8 mouse cellular contexts compared by ENCODE assay signal in the genomic region with DNA sequence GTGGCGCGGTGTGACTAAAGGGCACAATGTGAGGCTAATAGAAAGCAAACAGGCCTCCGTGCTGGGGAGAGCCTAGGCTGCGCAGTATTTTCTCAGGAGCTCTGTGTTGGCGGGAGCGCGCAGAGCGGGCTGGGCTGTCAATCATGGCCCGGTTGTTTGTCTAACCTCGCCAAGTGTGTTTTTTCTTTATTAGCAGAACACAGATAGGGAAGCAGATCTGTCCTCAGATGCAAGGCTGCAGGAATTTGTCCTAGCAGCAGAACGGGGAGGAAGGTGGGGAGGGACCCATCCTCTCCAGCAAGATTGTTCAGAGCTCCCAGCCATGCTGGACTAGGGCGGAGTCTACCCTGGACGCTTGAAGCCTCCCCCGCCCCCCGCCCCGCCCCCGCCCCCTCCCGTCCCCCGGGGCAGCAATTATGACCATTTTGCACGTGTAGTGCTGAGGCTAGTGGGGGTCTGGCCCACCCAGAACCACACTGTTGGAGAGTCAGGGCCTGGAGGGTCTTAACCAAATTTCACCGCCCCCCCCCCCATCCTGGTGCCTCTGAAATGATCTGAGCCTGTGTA. TPM values are rescaled to one million over a fixed set of nuclear protein-coding genes. Genes with fewer than 3 reads are reported as not detected.
DNase-seq lines count a peak whose midpoint lies in the region; ATAC-seq and TF ChIP-seq lines count a peak whose summit lies in the region.

No protein-coding gene starts in this region.

- H3K27ac ChIP-seq in forebrain, postnatal 0 days (ENCODE audit: low read depth, low read length), result no peak overlapping the region
- H3K27ac ChIP-seq in midbrain, embryonic 10.5 days (replicated peaks), result peak overlapping the region; percentile 75

- peak overlapping the region; percentile 57 for H3K4me3 ChIP-seq in E14TG2a.4 (replicated peaks; ENCODE audit: low read length)
- peak overlapping the region; percentile 30 for H3K4me3 ChIP-seq in forebrain, postnatal 0 days (ENCODE audit: low read depth, low read length)
- H3K4me3 ChIP-seq in midbrain, embryonic 10.5 days, result peak overlapping the region; percentile 59

- H3K27me3 ChIP-seq in E14TG2a.4 (ENCODE audit: insufficient read depth, low read length), result peaks cover 37% of the 10 kb centered on the region
- H3K27me3 ChIP-seq in forebrain, postnatal 0 days (ENCODE audit: insufficient read depth, low read length), result no peaks in the 10 kb centered on the region
- peaks cover 36% of the 10 kb centered on the region for H3K27me3 ChIP-seq in midbrain, embryonic 10.5 days (ENCODE audit: low read depth, poor library complexity, severe bottlenecking)

- 0 out of 2 replicates have a peak, but pooled peaks have one; percentile 40 for ATAC-seq in cerebellum, adult (ENCODE audit: insufficient number of reproducible peaks, low FRiP score, low TSS enrichment)
- peak; percentile 84 for ATAC-seq in forebrain, postnatal 0 days

- peak overlapping the region; percentile 44 for H3K4me2 ChIP-seq in forebrain, postnatal 0 days (ENCODE audit: low read depth)

- WGBS in forebrain, postnatal 0 days, result 3% methylated on average over 21 of the region's 21 CpGs
- WGBS in midbrain, embryonic 10.5 days, result under 1% methylated on average over 21 of the region's 21 CpGs

- H3K4me1 ChIP-seq in E14TG2a.4 (replicated peaks; ENCODE audit: low read depth, low read length), result peaks cover 3% of the 10 kb centered on the region; the same call in 1 of the 2 replicates
- H3K4me1 ChIP-seq in forebrain, postnatal 0 days (ENCODE audit: insufficient read depth), result no peaks in the 10 kb centered on the region
- peaks cover 12% of the 10 kb centered on the region for H3K4me1 ChIP-seq in midbrain, embryonic 10.5 days

- DNase-seq in cerebellum, adult 18-20 months, result no peak
- peak; percentile 51 for DNase-seq in forebrain, postnatal 0 days
- DNase-seq in midbrain, embryonic 10.5 days (ENCODE audit: low spot score), result peak; percentile 50
- no peak for DNase-seq in ovary, postnatal 10 days (ENCODE audit: low spot score)
- no peak for DNase-seq in thymus, postnatal 10 days (ENCODE audit: low spot score in 2 of 2)
- no peak for DNase-seq in ovary, postnatal 36 days (ENCODE audit: low spot score)

- no peak for TF ChIP-seq CTCF in E14TG2a.4 (conservative IDR thresholded peaks at IDR 0.05; ENCODE audit: low read length)
- TF ChIP-seq CTCF in forebrain, postnatal 0 days (IDR thresholded peaks at IDR 0.05; ENCODE audit: low read depth), result no peak

- H3K9ac ChIP-seq in forebrain, postnatal 0 days, result peak overlapping the region; percentile 44

- no peaks in the 10 kb centered on the region for H3K9me3 ChIP-seq in E14TG2a.4 (ENCODE audit: low read length)
- H3K9me3 ChIP-seq in forebrain, postnatal 0 days (ENCODE audit: low read length), result no peaks in the 10 kb centered on the region
- H3K9me3 ChIP-seq in midbrain, embryonic 10.5 days (replicated peaks), result no peaks in the 10 kb centered on the region

- H3K36me3 ChIP-seq in E14TG2a.4 (ENCODE audit: insufficient read depth, low read length), result no peaks in the 10 kb centered on the region
- no peaks in the 10 kb centered on the region for H3K36me3 ChIP-seq in forebrain, postnatal 0 days (ENCODE audit: insufficient read depth)
- no peaks in the 10 kb centered on the region for H3K36me3 ChIP-seq in midbrain, embryonic 10.5 days

RNA-seq across cellular contexts. Expression of gene Barx1, which starts 43.7 kb away (rescaled TPM):
- total RNA-seq in forebrain, postnatal 0 days (2014; rRNA removed), result not detected in 2 replicates
- not detected in 2 replicates for polyA plus RNA-seq in forebrain, postnatal 0 days (2015; fragmentation: Nextera tagmentation; extraction: Ambion mirVana)
- polyA plus RNA-seq in midbrain, embryonic 10.5 days (2016; fragmentation: Nextera tagmentation; extraction: Ambion mirVana), result 0.21 and 0.84 TPM in 2 replicates

Comparison
In these comparisons a context has a peak if more than half of its experiments do, and no peak if none do; other contexts are left out.
1. DNase-seq: peak in forebrain, postnatal 0 days (single experiment) and midbrain, embryonic 10.5 days (single experiment); none in cerebellum, adult 18-20 months (0 of 2), ovary, postnatal 10 days (single experiment), thymus, postnatal 10 days (0 of 2) and ovary, postnatal 36 days (single experiment).
2. Peak in every context shown above with its lines, with median percentiles within 50 percentile points of each other: H3K4me3 ChIP-seq.